Mouse (Mus musculus) adrenal gland, adult (tissue): ENCODE measurements at regions not wholly inside any gene's neighbourhood (a gene's known extent, or its start where the extent isn't known, plus 50 kb on each side); places are given as distances from the start of the nearest gene placed in this dataset.
A peak's percentile ranks its signal among the peaks of the same experiment; 100 is the strongest.

ENCODE experiments used
- DNase-seq, 2 experiments: peaks; one replicate each; pipeline ENCODE4 v3.0.0; 2022 to 2023; ENCODE audit warnings: low spot score in 1 of 2; ENCODE audit not compliant: inconsistent age in 2 of 2

- DNase-seq, result no peak
These were observed 432.9 kb downstream of the Col11a1 start for GRCm38 (mm10) chr3:114463267-114463666.

- no peak for DNase-seq
These were observed 433.6 kb downstream of the Col11a1 start for GRCm38 (mm10) chr3:114463714-114464545.

- no peak for DNase-seq
These were observed 434.2 kb downstream of the Col11a1 start for GRCm38 (mm10) chr3:114464546-114464888.

- DNase-seq, result no peak
These were observed 420.0 kb upstream of the Olfm3 start for GRCm38 (mm10) chr3:114483904-114484303.

GRCm38 (mm10) chr3:114507690-114508332, 396.1 kb upstream of the Olfm3 start:
- peak in 1 of 2 experiments; percentile 6 for DNase-seq

- no peak for DNase-seq
These were observed 388.6 kb upstream of the Olfm3 start for GRCm38 (mm10) chr3:114515233-114515632.

GRCm38 (mm10) chr3:114544353-114544752, 359.5 kb upstream of the Olfm3 start:
- DNase-seq, result peak in 1 of 2 experiments; percentile 56

- DNase-seq, result no peak
These were observed 356.7 kb upstream of the Olfm3 start for GRCm38 (mm10) chr3:114547218-114547617.

GRCm38 (mm10) chr3:114570978-114571377, 332.9 kb upstream of the Olfm3 start:
- no peak for DNase-seq
